Mouse (Mus musculus) cortical plate, adult 2 months (tissue): Measurements from ENCODE around the gene Rhbg. TPM values are rescaled to one million over a fixed set of nuclear protein-coding genes. Genes with fewer than 3 reads are reported as not detected.

Experiments
- H3K27ac ChIP-seq: fragments of 200-500 bp; 2 replicates; pipeline ENCODE4 v1.5.1; 2012; ENCODE audit warnings: low read length, control low read depth, inconsistent platforms; ENCODE audit not compliant: insufficient read depth
- H3K4me1 ChIP-seq: fragments of 200-500 bp; 2 replicates; pipeline ENCODE4 v1.6.1; 2011; ENCODE audit warnings: low read length; ENCODE audit not compliant: control insufficient read depth, insufficient read depth
- H3K4me3 ChIP-seq: fragments of 200-500 bp; 2 replicates; pipeline ENCODE4 v1.5.1; 2011; ENCODE audit warnings: mild to moderate bottlenecking, low read length, control low read depth; ENCODE audit not compliant: insufficient read depth
- CTCF ChIP-seq: fragments of 200-500 bp; IDR thresholded peaks from 2 replicates; pipeline ENCODE4 v1.5.1; 2011; ENCODE audit warnings: mild to moderate bottlenecking, control low read depth, low read length; ENCODE audit not compliant: insufficient read depth; ENCODE audit errors: extremely low read depth
- POLR2A ChIP-seq: fragments of 200-500 bp; IDR thresholded peaks from 2 replicates; pipeline ENCODE4 v1.6.1; 2011; ENCODE audit warnings: mild to moderate bottlenecking, low read length, control low read depth; ENCODE audit not compliant: insufficient read depth; ENCODE audit errors: extremely low read depth
- polyA plus RNA-seq: library from polyadenylated mRNA; depleted of rRNA; stranded (reverse); fragments of >200 nt; gene quantifications from 2 replicates; pipeline ENCODE4 v1.2.3, GENCODE M21; 2012

The Rhbg gene
- polyA plus RNA-seq, 1 experiment, result not detected

- H3K4me3 ChIP-seq, result peak overlapping the region; percentile 90
- peaks cover 8% of the 10 kb centered on the region for H3K4me1 ChIP-seq
- H3K27ac ChIP-seq, result peak overlapping the region; percentile 53
- no peak for TF ChIP-seq POLR2A
- TF ChIP-seq CTCF, result no peak
Observed at GRCm38 (mm10) chr3:88210121-88210520, 44.4 kb downstream of the Rhbg start.

DNA sequence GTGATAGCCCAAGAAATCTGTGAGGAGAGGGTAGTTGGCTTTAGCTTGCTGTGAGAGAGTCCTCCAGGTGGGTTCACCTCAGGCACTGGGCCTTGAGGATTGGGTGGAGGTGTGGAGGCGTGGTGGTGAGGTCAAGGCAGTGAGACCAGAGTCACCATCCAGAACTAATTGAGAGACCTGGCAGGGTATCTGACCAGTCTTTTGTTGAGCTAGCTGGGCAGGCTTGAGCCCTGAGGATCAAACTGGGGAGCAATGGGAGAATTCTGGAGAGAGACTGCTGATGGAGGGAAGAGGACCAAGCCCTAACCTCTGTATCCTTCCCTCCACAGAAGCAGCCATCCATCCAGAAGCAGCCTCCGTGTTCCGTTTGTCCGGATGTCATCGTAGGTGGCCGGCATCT lies 45.2 kb downstream of the Rhbg start:
- H3K4me1 ChIP-seq, result peaks cover 8% of the 10 kb centered on the region
- peak overlapping the region; percentile 53; the same call in 1 of the 2 replicates for H3K27ac ChIP-seq
- TF ChIP-seq POLR2A (no peak), CTCF (no peak)
- H3K4me3 ChIP-seq, result peak overlapping the region; percentile 90

DNA sequence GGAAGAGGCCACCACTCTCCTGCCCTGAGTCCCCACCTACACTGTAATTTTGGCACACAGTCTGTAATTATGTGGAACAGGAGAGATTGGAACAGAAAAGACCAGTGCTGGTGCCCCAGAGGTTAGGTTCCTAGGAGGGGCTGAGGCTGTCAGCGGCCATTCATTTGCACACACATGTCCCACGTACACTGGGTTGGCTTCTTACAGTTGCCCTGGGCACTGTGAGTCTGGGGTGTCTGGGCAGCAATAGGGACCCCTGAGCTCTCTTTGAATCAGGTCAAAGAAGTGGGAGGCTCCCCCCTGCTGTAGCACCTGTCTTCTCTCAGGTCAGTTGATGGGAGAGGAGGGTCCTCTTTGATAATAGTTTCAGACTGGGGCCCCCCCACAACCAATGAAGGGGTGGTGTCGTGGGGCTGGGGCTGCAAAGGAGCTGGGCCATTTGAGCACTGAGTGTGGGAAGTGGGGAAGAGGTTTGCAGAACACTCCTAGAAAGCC lies 46.2 kb downstream of the Rhbg start:
- peak overlapping the region; percentile 90 for H3K4me3 ChIP-seq
- peaks cover 9% of the 10 kb centered on the region for H3K4me1 ChIP-seq
- H3K27ac ChIP-seq, result peak overlapping the region; percentile 49; the same call in 1 of the 2 replicates
- TF ChIP-seq POLR2A, result no peak

GRCm38 (mm10) chr3:88207451-88208100 lies 46.9 kb downstream of the Rhbg start:
- H3K4me1 ChIP-seq, result peaks cover 9% of the 10 kb centered on the region
- peak overlapping the region; percentile 89 for H3K27ac ChIP-seq
- H3K4me3 ChIP-seq, result peak overlapping the region; percentile 90
- TF ChIP-seq CTCF (no peak), POLR2A (no peak)

GRCm38 (mm10) chr3:88206901-88207371 lies 47.6 kb downstream of the Rhbg start:
- peaks cover 8% of the 10 kb centered on the region for H3K4me1 ChIP-seq

GRCm38 (mm10) chr3:88206500-88206899 lies 48.0 kb downstream of the Rhbg start:
- Histone ChIP-seq H3K4me1 (peaks cover 6% of the 10 kb centered on the region; the same call in 1 of the 2 replicates), H3K27ac (peak overlapping the region; percentile 89), H3K4me3 (peak overlapping the region; percentile 90)
- TF ChIP-seq POLR2A, result no peak
- no peak for TF ChIP-seq CTCF

More at GRCm38 (mm10) chr3:88206901-88207371, 47.6 kb downstream of the Rhbg start:
- Histone ChIP-seq H3K4me3 (peak overlapping the region; percentile 90), H3K27ac (peak overlapping the region; percentile 89)
- TF ChIP-seq CTCF, result no peak
- TF ChIP-seq POLR2A, result peak; percentile 94

DNA sequence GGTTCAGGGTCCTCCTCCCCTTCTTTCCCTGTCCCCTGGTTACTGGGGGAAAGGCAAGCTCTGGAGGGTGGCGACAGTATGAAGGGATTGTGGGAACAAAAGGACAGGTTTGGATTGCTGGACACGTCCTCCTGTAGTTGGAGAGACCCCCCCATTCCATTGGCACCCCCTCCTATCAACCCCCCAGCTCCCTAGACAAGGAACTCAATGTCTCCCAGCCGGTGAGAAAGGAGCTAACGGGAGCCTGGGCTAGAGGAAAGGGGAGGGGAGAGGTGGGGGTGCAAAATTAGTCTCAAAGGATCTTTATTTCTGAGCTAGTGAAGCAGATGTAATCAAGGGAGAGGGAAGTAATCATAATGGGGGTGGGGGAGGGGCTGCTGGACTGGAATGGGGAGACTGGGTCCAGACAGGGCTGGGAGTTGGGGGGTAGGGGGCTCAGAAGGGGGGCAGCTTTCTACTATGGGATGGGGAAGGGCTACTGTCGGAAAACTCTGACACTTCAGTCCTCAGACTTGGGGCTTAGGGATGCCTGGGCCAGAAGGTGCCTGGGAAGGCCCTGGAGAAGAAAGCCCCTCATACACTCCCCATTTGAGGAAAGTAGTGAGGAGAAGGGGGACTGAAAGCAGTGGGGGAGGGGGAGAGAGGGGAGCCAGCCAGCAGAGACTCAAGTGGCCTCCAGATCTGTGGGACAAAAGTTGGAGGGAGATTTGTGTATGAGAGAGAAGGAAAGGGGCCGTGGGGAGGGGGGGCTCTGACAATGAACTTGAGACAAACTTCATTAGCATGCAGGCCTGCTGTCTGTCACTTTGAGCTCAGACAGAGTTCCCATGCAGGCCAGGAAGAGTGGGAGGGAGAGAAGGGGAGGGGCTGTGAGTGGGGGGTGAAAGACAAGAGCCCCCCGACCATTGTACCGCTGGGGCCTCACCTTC lies 48.7 kb downstream of the Rhbg start:
- Histone ChIP-seq H3K4me3 (peak overlapping the region; percentile 90; the same call in 1 of the 2 replicates), H3K4me1 (peaks cover 6% of the 10 kb centered on the region; the same call in 1 of the 2 replicates), H3K27ac (peak overlapping the region; percentile 30; the same call in 1 of the 2 replicates)
- TF ChIP-seq CTCF (no peak), POLR2A (no peak)

DNA sequence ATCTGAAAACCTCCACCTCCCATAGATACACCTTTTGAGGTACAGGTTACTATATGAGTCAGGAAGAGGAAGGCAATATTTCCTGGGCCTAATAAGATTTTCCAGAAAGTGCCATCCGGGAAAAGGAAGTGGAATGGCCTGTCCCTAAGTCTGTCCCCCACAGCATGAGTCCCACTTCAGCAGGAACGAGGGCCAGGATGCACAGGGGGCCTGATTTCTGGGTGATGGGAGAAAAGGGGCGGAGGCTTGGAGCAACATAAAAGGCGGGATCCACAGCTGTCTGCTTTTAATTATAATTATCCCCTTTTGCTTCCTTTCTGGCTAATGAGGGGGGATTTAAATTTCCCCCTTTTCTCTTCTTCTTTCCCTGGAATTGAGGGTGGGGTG lies 49.3 kb downstream of the Rhbg start:
- no peak overlapping the region for H3K4me3 ChIP-seq
- peaks cover 5% of the 10 kb centered on the region; the same call in 1 of the 2 replicates for H3K4me1 ChIP-seq
- peak overlapping the region; percentile 50; the same call in 1 of the 2 replicates for H3K27ac ChIP-seq
- TF ChIP-seq CTCF (no peak), POLR2A (no peak)

- H3K27ac ChIP-seq, result peak overlapping the region; percentile 50; the same call in 1 of the 2 replicates
- H3K4me1 ChIP-seq, result peaks cover 3% of the 10 kb centered on the region; the same call in 1 of the 2 replicates
- peak; percentile 32; the same call in 1 of the 2 replicates for TF ChIP-seq POLR2A
- TF ChIP-seq CTCF, result no peak
- H3K4me3 ChIP-seq, result no peak overlapping the region
Observed at GRCm38 (mm10) chr3:88204751-88205150, 49.8 kb downstream of the Rhbg start.
